Mouse (Mus musculus) adrenal gland, adult (tissue): ENCODE measurements around the gene Midn.

Experiments
- DNase-seq, 2 experiments: peaks; one replicate each; pipeline ENCODE4 v3.0.0; 2022 to 2023; ENCODE audit warnings: low spot score in 1 of 2; ENCODE audit not compliant: inconsistent age in 2 of 2

Gene Midn

DNA sequence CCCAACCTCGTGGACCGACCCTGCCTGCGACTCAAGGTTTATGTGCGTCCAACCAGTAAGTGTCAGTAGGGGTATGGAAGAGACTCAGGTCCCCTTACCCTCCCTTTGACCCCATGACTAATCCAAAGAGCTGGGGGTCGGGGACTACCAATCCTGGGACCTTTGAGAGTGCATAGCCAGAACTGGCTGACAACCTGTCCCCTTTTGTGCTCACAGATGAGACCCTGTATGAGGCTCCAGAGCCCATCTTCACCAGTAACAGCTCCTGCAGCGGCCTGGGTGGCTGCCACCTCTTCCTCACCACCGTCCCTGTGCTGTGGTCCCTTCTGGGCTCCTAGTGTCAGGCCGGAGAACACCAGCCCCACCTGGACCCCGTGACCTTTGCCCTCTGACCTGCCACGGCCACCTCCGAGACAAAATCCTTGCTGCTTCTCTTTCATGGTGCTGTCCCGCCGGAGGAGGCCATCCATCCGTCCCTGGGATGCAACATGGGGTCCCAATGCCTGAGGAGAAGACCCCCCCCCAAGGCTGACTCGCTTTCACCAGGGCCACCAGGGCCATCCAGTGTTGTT is 40.5 kb downstream of the Midn start:
- DNase-seq = no peak

GRCm38 (mm10) chr10:80189999-80190398 is 41.9 kb downstream of the Midn start:
- no peak for DNase-seq

DNA sequence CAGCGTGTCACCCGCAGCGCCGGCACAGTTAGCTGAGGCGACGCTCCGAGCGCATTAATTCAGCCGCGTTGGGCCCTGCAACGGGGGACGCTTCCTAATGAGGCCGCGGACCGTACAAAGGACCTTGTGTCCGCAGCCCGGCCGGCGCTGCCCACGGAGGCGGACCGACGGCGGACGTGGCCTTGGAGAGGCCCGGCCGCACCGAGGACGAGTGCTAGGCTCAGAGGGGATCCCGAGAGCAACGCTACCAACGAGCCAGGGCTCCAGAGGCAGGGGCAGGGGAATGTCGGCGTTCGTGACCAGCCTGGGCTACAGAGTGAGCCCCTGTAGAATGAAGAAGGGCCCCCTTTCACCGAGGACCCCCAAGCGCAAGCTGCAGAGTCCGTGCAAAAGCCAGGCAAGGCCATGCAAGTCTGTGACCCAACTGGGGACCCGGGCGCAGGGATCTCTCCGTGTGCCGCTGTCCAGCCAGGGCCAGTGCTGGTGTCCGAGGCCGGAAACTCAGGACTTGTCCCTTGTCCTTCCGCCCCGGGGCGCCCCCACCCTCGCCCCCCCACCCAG is 42.5 kb downstream of the Midn start:
- peak; percentile 55 to 85 for DNase-seq

GRCm38 (mm10) chr10:80193976-80194375 is 45.9 kb downstream of the Midn start:
- DNase-seq = no peak

- DNase-seq = no peak
These were observed 46.4 kb downstream of the Midn start for GRCm38 (mm10) chr10:80194441-80194840.

GRCm38 (mm10) chr10:80196167-80196566 is 48.1 kb downstream of the Midn start:
- no peak for DNase-seq

DNA sequence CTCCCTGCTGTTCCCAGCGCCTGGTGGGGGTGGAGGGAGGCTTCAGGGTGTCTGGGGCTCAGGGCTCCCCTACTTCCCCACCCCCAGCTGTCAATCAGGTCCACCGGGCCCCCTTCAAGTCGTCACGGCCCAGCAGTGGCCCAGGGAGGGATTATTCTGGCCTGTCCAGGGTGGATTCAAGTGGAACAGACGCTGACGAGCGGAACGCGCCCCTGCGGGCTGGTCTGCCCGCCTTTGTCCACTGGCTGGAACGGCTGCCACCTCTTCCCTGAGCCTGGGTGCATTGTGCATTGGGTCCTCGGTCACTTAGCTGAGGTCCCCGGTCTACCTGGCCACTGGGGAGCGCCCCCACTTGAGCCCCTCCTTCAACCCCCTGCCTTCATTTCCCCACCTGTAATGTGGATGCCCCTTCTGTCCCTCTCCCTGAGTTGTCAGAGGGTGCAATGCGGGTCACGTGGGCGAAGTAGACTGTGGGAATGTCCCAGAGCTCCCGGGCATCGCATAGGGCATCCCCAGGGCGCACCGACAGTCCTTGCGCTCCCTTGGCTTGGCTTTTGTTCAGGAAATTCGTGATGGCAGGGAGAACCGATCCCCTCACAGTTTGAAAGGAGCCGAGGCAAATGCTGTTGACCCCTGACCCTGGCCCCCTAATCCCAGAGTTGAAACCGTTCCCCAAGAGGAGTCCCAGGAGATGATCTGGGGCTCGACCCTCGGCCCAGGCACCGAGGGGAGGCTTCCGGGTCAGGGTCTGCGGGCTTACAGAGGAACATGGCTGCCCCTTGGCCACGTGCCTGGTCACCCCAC is 48.9 kb downstream of the Midn start:
- no peak for DNase-seq

DNA sequence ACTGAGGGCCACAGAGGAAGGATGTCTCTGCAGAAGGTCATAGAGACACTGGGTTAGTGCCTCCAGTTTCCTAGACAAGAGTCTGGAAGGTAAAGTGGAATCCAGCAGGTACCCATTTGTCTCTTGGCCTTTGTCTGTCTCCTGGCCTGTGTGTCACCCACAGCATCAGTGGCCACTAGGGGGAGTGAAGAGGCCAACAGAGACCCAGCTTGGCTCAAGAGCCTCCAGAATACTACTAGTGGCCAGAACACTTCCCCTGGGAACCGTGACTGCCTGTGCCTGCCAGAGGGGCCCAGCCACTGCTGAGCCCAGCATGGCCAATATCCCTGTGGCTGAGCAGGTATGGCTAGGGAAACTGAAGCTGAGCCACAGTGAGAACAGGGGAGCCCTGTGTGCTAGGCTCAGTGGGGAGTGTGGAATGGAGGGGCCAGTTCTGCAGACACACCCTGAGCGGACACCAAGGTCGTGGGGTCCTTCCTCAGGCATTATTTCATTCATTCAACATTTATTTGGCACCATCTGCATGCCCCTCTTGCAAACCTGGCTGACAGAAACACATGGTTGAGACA is 51.5 kb downstream of the Midn start:
- DNase-seq = peak; percentile 79 to 94

DNA sequence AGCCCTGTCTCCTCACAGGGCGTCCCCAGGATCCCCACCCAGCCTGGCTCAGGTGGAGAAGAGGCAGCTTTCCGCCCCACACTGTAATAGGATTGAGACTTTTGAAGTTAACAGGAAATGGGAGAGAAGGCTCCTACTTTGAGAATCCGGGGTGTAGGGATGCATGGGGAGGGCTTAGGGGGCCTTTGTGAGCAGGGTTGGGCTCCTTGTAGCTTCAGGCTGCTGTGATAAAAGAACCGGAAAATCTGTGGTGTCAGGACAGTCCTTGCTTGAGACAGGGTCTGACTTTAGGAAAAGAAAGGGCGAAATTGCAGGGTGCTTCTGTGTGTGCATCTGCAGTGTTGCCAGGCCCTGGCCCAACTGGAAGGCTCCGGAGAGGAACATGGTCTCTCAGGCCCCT is 52.4 kb downstream of the Midn start:
- no peak for DNase-seq

GRCm38 (mm10) chr10:80204055-80204454 is 56.0 kb downstream of the Midn start:
- no peak for DNase-seq

DNA sequence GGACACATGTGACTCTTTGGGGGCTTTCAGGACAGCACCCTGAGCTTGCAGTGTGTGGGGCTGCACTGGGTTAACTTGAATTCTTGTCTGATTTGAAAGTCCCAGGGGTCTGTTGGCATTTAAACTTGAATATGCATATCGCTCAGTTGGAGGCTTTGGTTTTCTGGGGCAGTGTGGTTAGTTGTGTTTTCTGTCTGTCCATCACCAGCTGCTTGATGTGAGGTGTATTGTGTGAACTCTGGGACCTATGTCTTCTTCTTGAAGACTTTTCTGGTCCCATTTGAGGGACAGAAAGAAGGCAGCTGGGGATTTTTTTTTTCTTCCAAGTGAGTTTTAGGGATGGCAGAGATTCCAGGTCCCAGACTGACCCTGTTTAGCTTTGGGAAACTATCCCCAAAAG is 59.1 kb downstream of the Midn start:
- no peak for DNase-seq

GRCm38 (mm10) chr10:80207676-80208075 is 59.6 kb downstream of the Midn start:
- no peak for DNase-seq
